9 mouse cellular contexts compared by ENCODE assay signal in genomic region chr4:131849986-131850638, GRCm38 (mm10). TPM values are rescaled to one million over a fixed set of nuclear protein-coding genes. Genes with fewer than 3 reads are reported as not detected.
DNase-seq lines count a peak whose midpoint lies in the region; ATAC-seq and TF ChIP-seq lines count a peak whose summit lies in the region.
"Had no signal": no experiment of that assay in that cellular context is flagged by ENCODE, and none has a peak within 500 bp of the region (broad histone marks: within the 10 kb centered on the region; RNA-seq: fewer than 3 reads in every experiment).

No protein-coding gene starts in this region.

- ATAC-seq in midbrain, embryonic 13.5 days = no peak
- no peak for ATAC-seq in midbrain, embryonic 11.5 days (ENCODE audit: low FRiP score)
- no peak for ATAC-seq in hindbrain, embryonic 15.5 days (ENCODE audit: low FRiP score, low read depth)
- ATAC-seq in inflammation-experienced regulatory T-cells, adult 6 months = no peak

- H3K9me3 ChIP-seq in midbrain, embryonic 13.5 days = no peaks in the 10 kb centered on the region
- H3K9me3 ChIP-seq in midbrain, embryonic 11.5 days (ENCODE audit: control insufficient read depth, low read length) = no peaks in the 10 kb centered on the region
- H3K9me3 ChIP-seq in hindbrain, embryonic 15.5 days = no peaks in the 10 kb centered on the region

- H3K27me3 ChIP-seq in midbrain, embryonic 13.5 days = no peaks in the 10 kb centered on the region
- no peaks in the 10 kb centered on the region for H3K27me3 ChIP-seq in midbrain, embryonic 11.5 days (ENCODE audit: control insufficient read depth, insufficient read depth, low read length)
- H3K27me3 ChIP-seq in hindbrain, embryonic 15.5 days = no peaks in the 10 kb centered on the region

- WGBS in midbrain, embryonic 13.5 days = 45% methylated on average over 5 of the region's 5 CpGs
- WGBS in midbrain, embryonic 11.5 days = 54% methylated on average over 5 of the region's 5 CpGs
- WGBS in hindbrain, embryonic 15.5 days = 29% methylated on average over 5 of the region's 5 CpGs

- intact Hi-C loops in gastrocnemius, adult 2 months (cut with DNase I) = no loop called here

- TF ChIP-seq CTCF in gastrocnemius, adult 2 months (IDR thresholded peaks at IDR 0.05) = no peak

- no peak for DNase-seq in midbrain, embryonic 11.5 days (ENCODE audit: low spot score, missing footprints)
- DNase-seq in gastrocnemius, adult 2 months = peak; percentile 55
- DNase-seq in lung, postnatal 10 days = peak; percentile 83
- peak; percentile 70 for DNase-seq in telencephalon, adult 2 months (ENCODE audit: low read depth, low spot score)
- DNase-seq in spleen, adult 18-20 months = no peak

- no peak overlapping the region for H3K9ac ChIP-seq in midbrain, embryonic 13.5 days (replicated peaks)
- no peak overlapping the region for H3K9ac ChIP-seq in midbrain, embryonic 11.5 days (ENCODE audit: low read length)
- no peak overlapping the region for H3K9ac ChIP-seq in hindbrain, embryonic 15.5 days

- H3K27ac ChIP-seq in midbrain, embryonic 13.5 days = peak overlapping the region; percentile 15; the same call in 1 of the 2 replicates
- H3K27ac ChIP-seq in midbrain, embryonic 11.5 days (ENCODE audit: low read depth, low read length) = no peak overlapping the region
- peak overlapping the region; percentile 79 for H3K27ac ChIP-seq in gastrocnemius, adult 2 months
- peak overlapping the region; percentile 64 for H3K27ac ChIP-seq in hindbrain, embryonic 15.5 days (replicated peaks)

- H3K4me1 ChIP-seq in midbrain, embryonic 13.5 days (replicated peaks) = peaks cover 15% of the 10 kb centered on the region
- H3K4me1 ChIP-seq in midbrain, embryonic 11.5 days (ENCODE audit: control insufficient read depth, insufficient read depth, low read length) = no peaks in the 10 kb centered on the region
- peaks cover 6% of the 10 kb centered on the region; the same call in 1 of the 2 replicates for H3K4me1 ChIP-seq in hindbrain, embryonic 15.5 days (replicated peaks)

- no peak overlapping the region for H3K4me2 ChIP-seq in midbrain, embryonic 13.5 days (replicated peaks)
- H3K4me2 ChIP-seq in midbrain, embryonic 11.5 days = no peak overlapping the region
- H3K4me2 ChIP-seq in hindbrain, embryonic 15.5 days = no peak overlapping the region

- H3K36me3 ChIP-seq in midbrain, embryonic 13.5 days = peaks cover 4% of the 10 kb centered on the region; the same call in 1 of the 2 replicates
- H3K36me3 ChIP-seq in midbrain, embryonic 11.5 days (ENCODE audit: control insufficient read depth, insufficient read depth, low read length) = no peaks in the 10 kb centered on the region
- H3K36me3 ChIP-seq in hindbrain, embryonic 15.5 days = no peaks in the 10 kb centered on the region

- H3K4me3 ChIP-seq in midbrain, embryonic 13.5 days (replicated peaks) = no peak overlapping the region
- no peak overlapping the region for H3K4me3 ChIP-seq in midbrain, embryonic 11.5 days (ENCODE audit: low read depth, low read length)
- H3K4me3 ChIP-seq in gastrocnemius, adult 2 months = no peak overlapping the region
- H3K4me3 ChIP-seq in hindbrain, embryonic 15.5 days = no peak overlapping the region
- H3K4me3 ChIP-seq: myocyte had no signal

RNA-seq across cellular contexts. Expression of gene Mecr, which starts 6.8 kb away (rescaled TPM):
- polyA plus RNA-seq in midbrain, embryonic 13.5 days (2015; fragmentation: Nextera tagmentation; extraction: Ambion mirVana) = 38.0 and 38.3 TPM in 2 replicates
- 39.8 and 40.3 TPM in 2 replicates for polyA plus RNA-seq in midbrain, embryonic 11.5 days (2014; fragmentation: Nextera tagmentation; extraction: Ambion mirVana)
- total RNA-seq in gastrocnemius, adult 2 months (2021) = 10 to 100 TPM; 16.3 to 25.4 TPM
- polyA plus RNA-seq in hindbrain, embryonic 15.5 days (2015; fragmentation: Nextera tagmentation; extraction: Ambion mirVana) = 34.6 and 37.9 TPM in 2 replicates
- polyA plus RNA-seq in inflammation-experienced regulatory T-cells, adult 6 months (2017; shearing (Covaris generic)) = 10 to 100 TPM; 12.9 to 28.6 (median 22.3) TPM

RNA-seq across cellular contexts. Expression of gene Ptpru, which starts 12.0 kb away (rescaled TPM):
- 17.2 and 18.9 TPM in 2 replicates for polyA plus RNA-seq in midbrain, embryonic 13.5 days (2015; fragmentation: Nextera tagmentation; extraction: Ambion mirVana)
- 9.6 and 11.4 TPM in 2 replicates for polyA plus RNA-seq in midbrain, embryonic 11.5 days (2014; fragmentation: Nextera tagmentation; extraction: Ambion mirVana)
- 1 to 10 TPM; 1.7 to 2.6 TPM for total RNA-seq in gastrocnemius, adult 2 months (2021)
- polyA plus RNA-seq in hindbrain, embryonic 15.5 days (2015; fragmentation: Nextera tagmentation; extraction: Ambion mirVana) = 22.6 and 23.4 TPM in 2 replicates
- polyA plus RNA-seq in inflammation-experienced regulatory T-cells, adult 6 months (2017; shearing (Covaris generic)) = not detected

RNA-seq across cellular contexts. Expression of gene Srsf4, which starts 23.3 kb away (rescaled TPM):
- polyA plus RNA-seq in midbrain, embryonic 13.5 days (2015; fragmentation: Nextera tagmentation; extraction: Ambion mirVana) = 134 and 140 TPM in 2 replicates
- 144 and 157 TPM in 2 replicates for polyA plus RNA-seq in midbrain, embryonic 11.5 days (2014; fragmentation: Nextera tagmentation; extraction: Ambion mirVana)
- total RNA-seq in gastrocnemius, adult 2 months (2021) = 10 to 100 TPM; 32.0 to 33.8 TPM
- polyA plus RNA-seq in hindbrain, embryonic 15.5 days (2015; fragmentation: Nextera tagmentation; extraction: Ambion mirVana) = 101 and 103 TPM in 2 replicates
- polyA plus RNA-seq in inflammation-experienced regulatory T-cells, adult 6 months (2017; shearing (Covaris generic)) = 10 to 100 TPM in 2 of 3 experiments, 1 to 10 TPM in 1; 9.8 to 19.5 (median 15.4) TPM

Comparison
In these comparisons a context has a peak if more than half of its experiments do, and no peak if none do; other contexts are left out.
1. DNase-seq: peak in gastrocnemius, adult 2 months (single experiment), lung, postnatal 10 days (single experiment) and telencephalon, adult 2 months (single experiment); none in midbrain, embryonic 11.5 days (single experiment) and spleen, adult 18-20 months (0 of 2).
2. RNA of gene Ptpru, which starts 12.0 kb away (polyA plus RNA-seq): 22.6 to 23.4 TPM in hindbrain, embryonic 15.5 days, 17.2 to 18.9 TPM in midbrain, embryonic 13.5 days and 9.6 to 11.4 TPM in midbrain, embryonic 11.5 days; not detected in inflammation-experienced regulatory T-cells, adult 6 months; every median in the first group is over 10 times any median in the second.